Mouse (Mus musculus): ENCODE results near the gene Stard13.

GRCm38 (mm10) chr5:151105054-151105971, 128.3 kb downstream of the Stard13 start:
- no peak for TF ChIP-seq CTCF (IDR thresholded peaks at IDR 0.05; ENCODE audit: extremely low read depth, insufficient read depth, insufficient read length, insufficient replicate concordance)
- no peak for TF ChIP-seq POLR2A (IDR thresholded peaks at IDR 0.05; ENCODE audit: low read depth, low read length)
